Mouse (Mus musculus): Measurements from ENCODE around the gene Scly. TPM values are rescaled to one million over a fixed set of nuclear protein-coding genes. Genes with fewer than 3 reads are reported as not detected.

The Scly gene
- polyA plus RNA-seq, 1 experiment from 2014 or later = 8.2 TPM

GRCm38 (mm10) chr1:91369408-91369807, 71.3 kb downstream of the Scly start:
- DNase-seq (ENCODE audit: low spot score) = peak; percentile 53
- Histone ChIP-seq H3K9me3 (ENCODE audit: control insufficient read depth, low read length) (no peaks in the 10 kb centered on the region), H3K4me3 (ENCODE audit: low read depth, low read length) (no peak overlapping the region), H3K27me3 (ENCODE audit: control insufficient read depth, insufficient read depth, low read length) (no peaks in the 10 kb centered on the region), H3K9ac (ENCODE audit: low read length) (no peak overlapping the region), H3K4me1 (replicated peaks; ENCODE audit: control insufficient read depth, insufficient read depth) (0 out of 2 replicates have a peak, but pooled peaks cover 3% of the 10 kb centered on the region), H3K4me2 (replicated peaks; ENCODE audit: low read depth) (no peak overlapping the region), H3K36me3 (ENCODE audit: control insufficient read depth, insufficient read depth, low read length) (peaks cover 12% of the 10 kb centered on the region), H3K27ac (replicated peaks) (no peak overlapping the region)
- whole genome bisulfite sequencing = 39% methylated on average over 4 of the region's 4 CpGs
- no peak for TF ChIP-seq EP300 (optimal IDR thresholded peaks at IDR 0.05)
- no peak for TF ChIP-seq CTCF (IDR thresholded peaks at IDR 0.05; ENCODE audit: low read depth)
- ATAC-seq (ENCODE audit: low FRiP score, low TSS enrichment) = peak; percentile 47

- TF ChIP-seq EP300 (optimal IDR thresholded peaks at IDR 0.05) (no peak), CTCF (IDR thresholded peaks at IDR 0.05; ENCODE audit: low read depth) (no peak)
- 82% methylated on average over 23 of the region's 23 CpGs for WGBS
- Histone ChIP-seq H3K4me2 (replicated peaks; ENCODE audit: low read depth) (no peak overlapping the region), H3K4me3 (ENCODE audit: low read depth, low read length) (no peak overlapping the region), H3K27ac (replicated peaks) (no peak overlapping the region), H3K27me3 (ENCODE audit: control insufficient read depth, insufficient read depth, low read length) (no peaks in the 10 kb centered on the region), H3K9me3 (ENCODE audit: control insufficient read depth, low read length) (no peaks in the 10 kb centered on the region), H3K9ac (ENCODE audit: low read length) (no peak overlapping the region), H3K36me3 (ENCODE audit: control insufficient read depth, insufficient read depth, low read length) (peaks cover 18% of the 10 kb centered on the region), H3K4me1 (replicated peaks; ENCODE audit: control insufficient read depth, insufficient read depth) (0 out of 2 replicates have a peak, but pooled peaks cover 3% of the 10 kb centered on the region)
- ATAC-seq (ENCODE audit: low FRiP score, low TSS enrichment) = no peak
- no peak for DNase-seq (ENCODE audit: low spot score)
These were observed 71.9 kb downstream of the Scly start for GRCm38 (mm10) chr1:91370055-91370454.

Other genes with a start within 250 kb of the Scly start
- 0.15 and 0.24 TPM in 2 replicates for gene Rbm44, start 153.2 kb upstream of the Scly start, polyA plus RNA-seq (2015; fragmentation: Nextera tagmentation; extraction: Ambion mirVana)
- gene Ramp1, start 118.5 kb upstream of the Scly start, polyA plus RNA-seq (2015; fragmentation: Nextera tagmentation; extraction: Ambion mirVana) = 10.5 and 11.5 TPM in 2 replicates
- gene Ube2f, start 48.0 kb upstream of the Scly start, polyA plus RNA-seq (2015; fragmentation: Nextera tagmentation; extraction: Ambion mirVana) = 56.9 and 61.7 TPM in 2 replicates
- 0.02 TPM in 1 of 2 replicates, not detected in the other for gene Espnl, start 23.7 kb downstream of the Scly start, polyA plus RNA-seq (2015; fragmentation: Nextera tagmentation; extraction: Ambion mirVana)
- gene Klhl30, start 52.7 kb downstream of the Scly start, polyA plus RNA-seq (2015; fragmentation: Nextera tagmentation; extraction: Ambion mirVana) = 0.61 and 0.80 TPM in 2 replicates
- gene Erfe, start 68.1 kb downstream of the Scly start, polyA plus RNA-seq (2015; fragmentation: Nextera tagmentation; extraction: Ambion mirVana) = 1.2 and 1.5 TPM in 2 replicates
- 58.1 and 60.1 TPM in 2 replicates for gene Ilkap, start 100.5 kb downstream of the Scly start, polyA plus RNA-seq (2015; fragmentation: Nextera tagmentation; extraction: Ambion mirVana)
- gene Hes6, start 115.7 kb downstream of the Scly start, polyA plus RNA-seq (2015; fragmentation: Nextera tagmentation; extraction: Ambion mirVana) = 40.7 and 43.1 TPM in 2 replicates
- gene Per2, start 161.0 kb downstream of the Scly start, polyA plus RNA-seq (2015; fragmentation: Nextera tagmentation; extraction: Ambion mirVana) = 2.4 and 2.8 TPM in 2 replicates
- 3.0 and 3.1 TPM in 2 replicates for gene Traf3ip1, start 196.3 kb downstream of the Scly start, polyA plus RNA-seq (2015; fragmentation: Nextera tagmentation; extraction: Ambion mirVana)
- 1.6 and 2.3 TPM in 2 replicates for gene Asb1, start 242.2 kb downstream of the Scly start, polyA plus RNA-seq (2015; fragmentation: Nextera tagmentation; extraction: Ambion mirVana)